Mouse (Mus musculus): ENCODE results near the gene Sbpl. TPM values are rescaled to one million over a fixed set of nuclear protein-coding genes. Genes with fewer than 3 reads are reported as not detected.

Sbpl gene
- polyA plus RNA-seq (2016; fragmentation: Nextera tagmentation; extraction: Ambion mirVana): not detected in 2 replicates

DNA sequence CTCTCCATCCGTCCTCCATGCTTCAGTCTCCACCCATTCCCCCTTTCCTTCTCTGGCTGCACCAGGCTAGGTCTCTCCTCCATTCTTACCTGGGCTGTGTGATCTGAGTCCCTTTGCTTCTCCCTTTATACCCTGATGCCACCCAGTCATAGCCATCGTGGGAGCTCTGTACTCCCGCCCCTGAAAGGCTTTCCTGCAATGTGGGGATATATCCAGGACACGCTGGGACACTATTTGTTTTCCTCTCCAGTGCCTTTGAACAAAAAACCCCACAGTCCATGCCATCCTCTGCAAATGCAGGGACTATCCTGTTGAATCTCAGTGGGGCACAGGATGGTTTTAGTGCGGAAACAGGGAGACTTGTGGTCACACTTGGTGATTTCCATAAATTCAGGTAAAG lies at the start of gene Sbpl:
Gene Sbpl, minus strand, starts transcription at position 101 of the 400 bp plus-strand sequence.
- ATAC-seq (ENCODE audit: low FRiP score, low read depth): no peak
- WGBS: 73% methylated on average over 5 of the region's 5 CpGs
- no peaks in the 10 kb centered on the region for H3K9me3 ChIP-seq
- H3K36me3 ChIP-seq: no peaks in the 10 kb centered on the region
- no peak within 1 kb of the TSS for H3K4me2 ChIP-seq (replicated peaks)
- no peak within 1 kb of the TSS for H3K27ac ChIP-seq (replicated peaks)
- H3K27me3 ChIP-seq: no peaks in the 10 kb centered on the region
- H3K4me3 ChIP-seq: no peak within 1 kb of the TSS
- H3K4me1 ChIP-seq: no peaks in the 10 kb centered on the region
- H3K9ac ChIP-seq (replicated peaks): no peak within 1 kb of the TSS

DNA sequence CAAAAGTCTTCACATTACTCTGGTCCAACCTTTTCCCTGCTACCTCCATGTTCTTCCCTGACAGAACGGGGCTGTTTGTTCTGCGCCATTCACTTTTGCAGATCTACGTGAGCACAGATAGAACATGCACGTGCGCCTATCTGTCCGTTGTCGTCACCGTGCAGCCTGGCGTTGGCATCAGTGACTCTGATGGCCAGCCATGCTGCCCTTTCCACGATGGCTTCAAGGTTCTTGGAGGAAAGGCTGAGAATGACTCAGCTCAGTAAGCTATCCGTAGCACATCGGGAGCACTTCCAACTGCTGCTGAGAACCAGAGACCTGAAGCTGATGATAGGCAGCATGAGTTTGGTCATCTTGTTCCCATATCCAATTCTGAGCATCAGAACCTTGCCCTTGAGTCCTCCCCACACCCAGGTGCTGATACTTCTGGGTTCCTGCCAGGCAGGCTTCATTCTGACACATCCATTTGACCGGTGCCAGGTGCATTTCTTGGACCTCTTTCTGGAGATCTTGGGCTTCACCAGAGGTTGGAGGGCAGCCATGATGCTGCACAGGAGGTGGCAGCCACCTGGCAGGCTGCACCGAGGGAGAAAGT lies 49.1 kb upstream of the Sbpl start:
- H3K9ac ChIP-seq (replicated peaks): no peak overlapping the region
- 95% methylated on average over 14 of the region's 14 CpGs for WGBS
- no peaks in the 10 kb centered on the region for H3K36me3 ChIP-seq

DNA sequence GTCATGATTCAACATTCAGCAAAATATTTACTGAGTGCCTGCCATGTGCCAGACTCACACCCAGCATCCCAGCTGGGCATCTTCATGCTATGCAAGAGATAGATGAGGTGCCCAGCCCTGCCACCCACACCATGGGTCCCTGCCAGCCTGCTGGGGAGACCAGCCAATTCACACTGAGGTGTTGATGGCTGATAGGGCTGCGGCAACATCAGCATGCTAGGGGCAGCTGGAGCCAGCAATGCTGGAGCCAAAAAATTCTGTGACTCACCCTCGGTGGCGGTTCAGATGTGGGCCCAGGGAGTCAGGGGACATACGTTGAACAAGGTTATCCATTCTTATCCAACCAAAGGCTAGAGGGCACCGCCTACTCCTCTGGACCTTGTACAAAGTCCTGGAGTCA lies 45.3 kb upstream of the Sbpl start:
- H3K9ac ChIP-seq (replicated peaks): no peak overlapping the region
- H3K36me3 ChIP-seq: no peaks in the 10 kb centered on the region
- H3K27ac ChIP-seq (replicated peaks): no peak overlapping the region
- H3K9me3 ChIP-seq: no peaks in the 10 kb centered on the region
- no peaks in the 10 kb centered on the region for H3K4me1 ChIP-seq
- ATAC-seq (ENCODE audit: low FRiP score, low read depth): no peak
- 74% methylated on average over 5 of the region's 5 CpGs for WGBS
- no peak overlapping the region for H3K4me2 ChIP-seq (replicated peaks)
- peaks cover 7% of the 10 kb centered on the region; the same call in 1 of the 2 replicates for H3K27me3 ChIP-seq
- H3K4me3 ChIP-seq: no peak overlapping the region

More for the DNA sequence above, 49.1 kb upstream of the Sbpl start:
- Histone ChIP-seq H3K9me3 (no peaks in the 10 kb centered on the region), H3K27ac (replicated peaks) (no peak overlapping the region), H3K27me3 (no peaks in the 10 kb centered on the region), H3K4me2 (replicated peaks) (no peak overlapping the region), H3K4me1 (no peaks in the 10 kb centered on the region), H3K4me3 (no peak overlapping the region)
- no peak for ATAC-seq (ENCODE audit: low FRiP score, low read depth)

GRCm38 (mm10) chr17:23998383-23998782 lies 43.3 kb upstream of the Sbpl start:
- H3K9me3 ChIP-seq: no peaks in the 10 kb centered on the region
- H3K4me2 ChIP-seq (replicated peaks): no peak overlapping the region
- no peak for ATAC-seq (ENCODE audit: low FRiP score, low read depth)
- no peaks in the 10 kb centered on the region for H3K36me3 ChIP-seq
- no peak overlapping the region for H3K4me3 ChIP-seq
- H3K4me1 ChIP-seq: peaks cover 3% of the 10 kb centered on the region
- H3K27me3 ChIP-seq: peaks cover 20% of the 10 kb centered on the region
- no peak overlapping the region for H3K9ac ChIP-seq (replicated peaks)
- 83% methylated on average over 6 of the region's 6 CpGs for WGBS
- H3K27ac ChIP-seq (replicated peaks): no peak overlapping the region

- ATAC-seq (ENCODE audit: low FRiP score, low read depth): no peak
- Histone ChIP-seq H3K4me1 (peaks cover 3% of the 10 kb centered on the region), H3K36me3 (no peaks in the 10 kb centered on the region), H3K27me3 (peaks cover 20% of the 10 kb centered on the region), H3K4me3 (no peak within 1 kb of the TSS), H3K4me2 (replicated peaks) (no peak within 1 kb of the TSS), H3K27ac (replicated peaks) (no peak within 1 kb of the TSS), H3K9me3 (no peaks in the 10 kb centered on the region), H3K9ac (replicated peaks) (no peak within 1 kb of the TSS)
- 83% methylated on average over 2 of the region's 2 CpGs for WGBS
Measured at GRCm38 (mm10) chr17:23997901-23998300, 42.8 kb upstream of the Sbpl start, which contains the start of gene Prss22. Gene Prss22, minus strand, starts transcription at chr17:23998100.

DNA sequence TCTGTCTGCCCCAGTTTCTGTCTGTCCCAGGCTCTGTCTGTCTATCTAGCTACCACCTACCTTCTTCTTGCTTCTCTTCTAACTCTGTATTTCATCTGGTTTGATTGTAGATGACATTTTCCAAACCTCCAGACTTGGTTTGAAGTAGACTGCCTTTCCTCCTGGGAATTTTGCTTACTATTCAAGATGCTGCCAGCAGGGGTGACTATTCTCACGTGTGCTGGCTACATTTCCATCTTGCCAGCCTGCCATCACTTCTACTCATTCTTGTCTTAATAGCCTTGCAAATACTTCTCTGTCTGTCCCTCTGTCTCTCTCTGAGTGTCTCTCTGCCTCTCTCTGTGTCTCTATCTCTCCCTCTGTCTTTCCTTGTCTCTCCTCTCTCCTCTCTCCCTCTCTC lies 40.3 kb upstream of the Sbpl start:
- Histone ChIP-seq H3K36me3 (no peaks in the 10 kb centered on the region), H3K9me3 (no peaks in the 10 kb centered on the region), H3K4me3 (no peak overlapping the region), H3K27ac (replicated peaks) (no peak overlapping the region), H3K4me1 (peaks cover 8% of the 10 kb centered on the region), H3K4me2 (replicated peaks) (no peak overlapping the region), H3K9ac (replicated peaks) (no peak overlapping the region), H3K27me3 (peaks cover 20% of the 10 kb centered on the region)
- ATAC-seq (ENCODE audit: low FRiP score, low read depth): no peak
- 52% methylated on average over 1 of the region's 1 CpGs for WGBS

DNA sequence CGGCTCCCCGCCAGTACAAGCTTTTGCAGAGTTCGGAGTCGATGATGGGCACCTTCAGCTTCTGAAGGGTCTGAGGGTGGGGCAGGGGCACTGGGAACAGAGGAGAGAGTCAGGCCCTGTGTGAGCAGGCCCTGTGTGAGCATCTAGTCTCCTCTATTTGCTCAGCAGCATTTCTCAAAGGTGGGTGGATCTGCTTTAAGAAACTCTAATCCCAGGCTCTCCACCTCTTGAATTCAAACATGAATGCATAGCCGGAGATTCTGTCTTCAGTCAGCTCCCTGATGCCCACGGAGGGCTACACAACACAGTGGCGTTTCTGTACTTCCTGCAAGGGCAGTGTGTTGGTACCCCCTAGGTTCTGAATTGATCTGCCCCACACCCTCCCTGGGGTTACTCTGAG lies 39.6 kb upstream of the Sbpl start:
- Histone ChIP-seq H3K27ac (replicated peaks) (no peak overlapping the region), H3K36me3 (no peaks in the 10 kb centered on the region), H3K4me3 (no peak overlapping the region), H3K27me3 (peaks cover 20% of the 10 kb centered on the region), H3K4me2 (replicated peaks) (no peak overlapping the region), H3K9ac (replicated peaks) (no peak overlapping the region), H3K9me3 (no peaks in the 10 kb centered on the region), H3K4me1 (peaks cover 10% of the 10 kb centered on the region)
- no peak for ATAC-seq (ENCODE audit: low FRiP score, low read depth)
- WGBS: 73% methylated on average over 7 of the region's 7 CpGs

- Histone ChIP-seq H3K9ac (replicated peaks) (peak overlapping the region; percentile 51), H3K36me3 (no peaks in the 10 kb centered on the region), H3K27me3 (peaks cover 20% of the 10 kb centered on the region), H3K27ac (replicated peaks) (no peak overlapping the region), H3K4me2 (replicated peaks) (peak overlapping the region; percentile 55), H3K4me1 (peaks cover 10% of the 10 kb centered on the region), H3K9me3 (no peaks in the 10 kb centered on the region), H3K4me3 (peak overlapping the region; percentile 27; the same call in 1 of the 2 replicates)
- WGBS: 11% methylated on average over 31 of the region's 31 CpGs
- peak; percentile 82 for ATAC-seq (ENCODE audit: low FRiP score, low read depth)
Measured at GRCm38 (mm10) chr17:23993559-23994428, 38.7 kb upstream of the Sbpl start.

GRCm38 (mm10) chr17:23992789-23993553 lies 37.9 kb upstream of the Sbpl start:
- Histone ChIP-seq H3K4me1 (peaks cover 10% of the 10 kb centered on the region), H3K36me3 (no peaks in the 10 kb centered on the region), H3K9ac (replicated peaks) (0 out of 2 replicates have a peak overlapping the region, but pooled peaks have one; percentile 25), H3K27me3 (peaks cover 20% of the 10 kb centered on the region), H3K27ac (replicated peaks) (no peak overlapping the region), H3K4me3 (peak overlapping the region; percentile 27; the same call in 1 of the 2 replicates), H3K4me2 (replicated peaks) (peak overlapping the region; percentile 55), H3K9me3 (no peaks in the 10 kb centered on the region)
- WGBS: 72% methylated on average over 9 of the region's 9 CpGs
- ATAC-seq (ENCODE audit: low FRiP score, low read depth): peak; percentile 79

GRCm38 (mm10) chr17:23989802-23990201 lies 34.7 kb upstream of the Sbpl start:
- ATAC-seq (ENCODE audit: low FRiP score, low read depth): no peak
- Histone ChIP-seq H3K36me3 (no peaks in the 10 kb centered on the region), H3K27ac (replicated peaks) (no peak overlapping the region), H3K27me3 (peaks cover 7% of the 10 kb centered on the region), H3K4me1 (peaks cover 10% of the 10 kb centered on the region), H3K9ac (replicated peaks) (no peak overlapping the region), H3K4me2 (replicated peaks) (no peak overlapping the region), H3K9me3 (no peaks in the 10 kb centered on the region), H3K4me3 (no peak overlapping the region)
- WGBS: 42% methylated on average over 2 of the region's 2 CpGs

- Histone ChIP-seq H3K9me3 (no peaks in the 10 kb centered on the region), H3K36me3 (no peaks in the 10 kb centered on the region), H3K27me3 (no peaks in the 10 kb centered on the region), H3K27ac (replicated peaks) (no peak overlapping the region), H3K9ac (replicated peaks) (no peak overlapping the region), H3K4me2 (replicated peaks) (no peak overlapping the region), H3K4me1 (no peaks in the 10 kb centered on the region), H3K4me3 (no peak overlapping the region)
- no peak for ATAC-seq (ENCODE audit: low FRiP score, low read depth)
- 63% methylated on average over 1 of the region's 1 CpGs for WGBS
Measured at GRCm38 (mm10) chr17:23984989-23985388, 29.9 kb upstream of the Sbpl start.

- WGBS: 66% methylated on average over 4 of the region's 4 CpGs
- ATAC-seq (ENCODE audit: low FRiP score, low read depth): no peak
- H3K4me1 ChIP-seq: no peaks in the 10 kb centered on the region
- H3K4me3 ChIP-seq: no peak overlapping the region
- H3K27ac ChIP-seq (replicated peaks): no peak overlapping the region
- no peaks in the 10 kb centered on the region for H3K36me3 ChIP-seq
- no peaks in the 10 kb centered on the region for H3K27me3 ChIP-seq
- H3K9me3 ChIP-seq: no peaks in the 10 kb centered on the region
- no peak overlapping the region for H3K9ac ChIP-seq (replicated peaks)
- no peak overlapping the region for H3K4me2 ChIP-seq (replicated peaks)
Measured at GRCm38 (mm10) chr17:23982912-23983311, 27.8 kb upstream of the Sbpl start.
